Mouse (Mus musculus): ENCODE data around the gene Mctp2.

DNA sequence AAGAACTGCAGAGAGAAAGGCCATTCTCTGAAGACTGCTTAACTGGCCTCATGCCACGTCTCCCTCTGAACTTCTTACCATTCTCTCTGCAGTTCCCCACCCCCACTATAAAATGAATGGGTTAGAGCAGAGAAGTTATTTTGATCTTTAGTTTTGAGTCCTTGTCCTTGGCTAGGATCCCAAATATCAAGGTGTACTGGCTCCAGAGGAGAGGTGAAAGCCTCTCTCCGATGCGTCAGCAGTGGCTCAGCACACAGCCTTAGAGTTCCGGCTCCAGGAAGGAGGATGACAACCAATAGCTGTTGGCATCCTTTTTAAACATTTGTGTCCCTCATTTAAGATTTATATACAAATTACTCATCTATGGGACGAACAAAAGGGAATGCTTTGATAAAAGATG lies 96.2 kb downstream of the Mctp2 start:
- no peak for TF ChIP-seq CTCF (IDR thresholded peaks at IDR 0.05; ENCODE audit: low read depth, low read length)
- TF ChIP-seq POLR2AphosphoS5 (IDR thresholded peaks at IDR 0.05; ENCODE audit: insufficient replicate concordance, low read depth, low read length): no peak
- no peak for TF ChIP-seq GATA1 (IDR thresholded peaks at IDR 0.05; ENCODE audit: borderline replicate concordance, low read length)

All from G1E (cell line).